Mouse (Mus musculus) brain, embryonic 14.5 days (tissue): ENCODE results near the gene Pepd.

Experiments used
- CTCF ChIP-seq: fragments of 200-500 bp; IDR thresholded peaks from 2 replicates; pipeline ENCODE4 v1.5.1; 2012; ENCODE audit warnings: inconsistent platforms, mild to moderate bottlenecking, moderate library complexity, borderline replicate concordance; ENCODE audit not compliant: insufficient read depth, insufficient read length; ENCODE audit errors: extremely low read depth
- POLR2A ChIP-seq: fragments of 200-500 bp; IDR thresholded peaks from 2 replicates; pipeline ENCODE4 v1.6.1; 2012; ENCODE audit warnings: mild to moderate bottlenecking, inconsistent platforms, borderline replicate concordance; ENCODE audit not compliant: poor library complexity, insufficient read depth, insufficient read length, severe bottlenecking; ENCODE audit errors: extremely low read depth

- TF ChIP-seq POLR2A (no peak), CTCF (no peak)
Measured at GRCm38 (mm10) chr7:35064286-35065258, 152.4 kb downstream of the Pepd start.
